Mouse (Mus musculus): ENCODE measurements around the gene Lrrc58. TPM values are rescaled to one million over a fixed set of nuclear protein-coding genes. Genes with fewer than 3 reads are reported as not detected.

The Lrrc58 gene
- polyA plus RNA-seq (2014; fragmentation: Nextera tagmentation; extraction: Ambion mirVana), result 49.8 and 53.1 TPM in 2 replicates

DNA sequence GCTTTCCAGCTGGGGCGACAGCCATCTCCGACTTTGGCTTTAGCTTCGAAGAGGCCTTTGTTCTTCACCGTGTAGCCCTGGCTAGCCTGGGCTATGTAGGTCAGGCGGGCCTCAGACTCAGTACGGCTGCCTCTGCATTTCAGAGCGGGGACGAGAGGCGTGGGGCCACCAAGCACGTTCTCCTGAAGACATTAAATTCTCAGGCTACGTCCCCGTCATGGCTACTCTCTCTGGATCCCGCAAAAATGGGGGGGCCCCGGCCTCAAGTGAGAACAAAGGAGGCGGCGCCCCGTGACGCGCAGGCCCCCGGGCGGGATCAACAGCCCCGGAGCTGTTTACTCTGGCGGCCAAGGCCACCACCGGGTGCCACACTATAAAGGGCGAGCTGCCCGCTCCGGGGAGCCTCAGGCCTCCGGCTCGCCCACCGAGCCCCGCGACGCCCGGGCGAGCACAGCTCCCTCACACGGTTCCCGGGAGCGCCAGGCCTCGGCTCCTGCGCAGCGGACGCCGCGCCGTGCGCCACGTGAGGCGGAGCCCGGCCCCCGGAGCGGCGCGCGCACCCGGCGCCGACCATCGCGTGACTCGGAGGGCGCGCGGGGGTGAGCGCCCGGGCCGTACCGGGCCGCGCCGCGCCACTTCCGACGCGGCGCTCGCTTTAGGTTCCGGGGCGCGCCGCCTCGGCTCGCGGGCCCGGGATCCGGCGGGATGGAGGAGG, at the start of gene Lrrc58:
Gene Lrrc58 (plus strand): TSS at position 599 of the 715 bp plus-strand sequence.
- DNase-seq (ENCODE audit: low spot score, missing footprints) (peak; percentile 97), ATAC-seq (ENCODE audit: low FRiP score) (peak; percentile 93)
- Histone ChIP-seq H3K27me3 (ENCODE audit: control insufficient read depth, insufficient read depth, low read length) (no peaks in the 10 kb centered on the region), H3K4me3 (ENCODE audit: low read depth, low read length) (peak within 1 kb of the TSS; percentile 92), H3K4me2 (peak within 1 kb of the TSS; percentile 75), H3K4me1 (ENCODE audit: control insufficient read depth, insufficient read depth, low read length) (peaks cover 16% of the 10 kb centered on the region; the same call in 1 of the 2 replicates), H3K9ac (ENCODE audit: low read length) (peak within 1 kb of the TSS; percentile 99), H3K9me3 (ENCODE audit: control insufficient read depth, low read length) (no peaks in the 10 kb centered on the region), H3K27ac (ENCODE audit: low read depth, low read length) (peak within 1 kb of the TSS; percentile 98), H3K36me3 (ENCODE audit: control insufficient read depth, insufficient read depth, low read length) (no peaks in the 10 kb centered on the region)
- under 1% methylated on average over 81 of the region's 86 CpGs for WGBS

DNA sequence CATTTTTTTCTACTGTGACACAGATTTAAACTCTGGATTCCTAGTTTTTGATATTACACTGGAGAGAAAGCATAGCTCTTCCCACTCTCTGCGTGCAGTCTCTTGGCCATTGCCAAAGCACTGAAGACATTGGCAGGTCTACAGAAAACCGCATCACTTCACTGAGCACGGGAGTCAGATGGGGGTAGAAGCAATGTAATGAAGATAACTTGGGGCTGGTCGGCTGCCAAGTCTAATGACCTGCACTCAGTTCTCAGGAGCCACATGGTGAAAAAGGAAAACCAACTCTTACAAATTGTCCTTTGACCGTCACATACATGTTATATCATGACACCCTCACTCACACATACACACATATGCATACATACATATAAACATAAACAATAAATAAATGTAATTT, 44.2 kb upstream of the Lrrc58 start:
- no peaks in the 10 kb centered on the region for H3K4me1 ChIP-seq (ENCODE audit: control insufficient read depth, insufficient read depth, low read length)
- peak; percentile 19 for DNase-seq (ENCODE audit: low spot score, missing footprints)
- no peak overlapping the region for H3K27ac ChIP-seq (ENCODE audit: low read depth, low read length)
- no peaks in the 10 kb centered on the region for H3K27me3 ChIP-seq (ENCODE audit: control insufficient read depth, insufficient read depth, low read length)
- no peak overlapping the region for H3K9ac ChIP-seq (ENCODE audit: low read length)
- no peaks in the 10 kb centered on the region for H3K9me3 ChIP-seq (ENCODE audit: control insufficient read depth, low read length)
- H3K4me2 ChIP-seq, result no peak overlapping the region
- peaks cover 35% of the 10 kb centered on the region for H3K36me3 ChIP-seq (ENCODE audit: control insufficient read depth, insufficient read depth, low read length)
- H3K4me3 ChIP-seq (ENCODE audit: low read depth, low read length), result no peak overlapping the region
- 91% methylated on average over 5 of the region's 5 CpGs for WGBS
- ATAC-seq (ENCODE audit: low FRiP score), result no peak

DNA sequence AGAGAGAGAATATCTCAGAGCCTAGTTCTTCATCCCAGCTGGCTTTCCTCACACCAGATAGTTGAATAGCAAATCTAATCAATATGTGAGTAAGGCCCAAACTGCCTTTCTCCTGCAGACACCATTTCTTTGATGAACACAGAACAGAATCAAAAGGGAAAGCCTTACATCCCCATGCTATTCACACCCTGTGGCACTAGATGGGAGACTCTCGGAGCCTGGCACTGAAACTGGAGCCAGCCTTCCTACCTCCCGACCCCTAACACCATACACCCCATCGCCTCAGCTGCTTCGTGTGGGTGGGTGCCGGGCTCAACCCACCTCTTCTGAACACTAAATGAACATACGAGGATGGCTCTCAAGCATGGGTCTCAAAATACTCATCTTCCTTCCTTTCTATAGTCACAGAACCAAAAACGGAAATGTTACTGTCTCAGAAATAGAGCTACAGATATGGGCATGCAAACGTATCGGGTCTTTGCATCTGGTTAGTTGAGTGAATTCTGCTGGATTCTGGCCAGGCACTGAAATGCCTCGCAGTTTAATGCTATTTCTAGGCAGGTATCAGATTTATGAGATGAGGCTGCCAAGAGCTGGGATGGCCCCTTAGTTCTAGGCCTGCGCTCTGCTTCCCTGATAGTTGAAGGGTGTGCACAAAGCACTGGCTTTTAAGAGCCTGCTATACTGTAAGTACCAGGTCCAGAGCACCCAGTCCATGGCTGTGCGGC, 43.2 kb upstream of the Lrrc58 start:
- Histone ChIP-seq H3K36me3 (ENCODE audit: control insufficient read depth, insufficient read depth, low read length) (peaks cover 38% of the 10 kb centered on the region), H3K4me3 (ENCODE audit: low read depth, low read length) (no peak overlapping the region)
- WGBS, result 96% methylated on average over 12 of the region's 12 CpGs

DNA sequence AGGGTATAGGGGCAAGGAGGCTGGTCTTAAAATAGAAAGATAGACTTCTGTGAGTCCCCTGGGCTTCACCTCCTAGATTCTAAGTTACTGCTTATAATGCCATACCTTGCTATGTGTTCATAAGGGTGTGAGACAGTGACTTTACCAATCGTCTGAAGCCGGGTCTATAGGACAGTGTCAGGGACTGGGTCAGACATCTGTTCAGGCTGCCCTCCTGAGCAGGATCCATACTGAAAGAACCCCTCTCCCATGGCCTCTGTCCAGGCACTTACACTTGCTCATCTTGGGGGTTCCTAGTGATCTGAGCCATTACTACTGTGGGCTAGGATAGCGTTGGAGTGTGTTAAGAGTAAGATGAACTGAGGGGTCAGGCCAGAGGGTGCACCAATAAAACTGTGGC, 41.9 kb upstream of the Lrrc58 start:
- no peaks in the 10 kb centered on the region for H3K27me3 ChIP-seq (ENCODE audit: control insufficient read depth, insufficient read depth, low read length)
- DNase-seq (ENCODE audit: low spot score, missing footprints) (peak; percentile 49), ATAC-seq (ENCODE audit: low FRiP score) (no peak)
- H3K4me1 ChIP-seq (ENCODE audit: control insufficient read depth, insufficient read depth, low read length), result no peaks in the 10 kb centered on the region
- no peak overlapping the region for H3K27ac ChIP-seq (ENCODE audit: low read depth, low read length)
- H3K9me3 ChIP-seq (ENCODE audit: control insufficient read depth, low read length), result no peaks in the 10 kb centered on the region
- peaks cover 36% of the 10 kb centered on the region for H3K36me3 ChIP-seq (ENCODE audit: control insufficient read depth, insufficient read depth, low read length)
- H3K9ac ChIP-seq (ENCODE audit: low read length), result no peak overlapping the region
- H3K4me3 ChIP-seq (ENCODE audit: low read depth, low read length), result no peak overlapping the region
- WGBS, result 95% methylated on average over 3 of the region's 3 CpGs
- no peak overlapping the region for H3K4me2 ChIP-seq

More for the DNA sequence above, 43.2 kb upstream of the Lrrc58 start:
- no peak overlapping the region for H3K4me2 ChIP-seq
- no peak overlapping the region for H3K27ac ChIP-seq (ENCODE audit: low read depth, low read length)
- no peaks in the 10 kb centered on the region for H3K9me3 ChIP-seq (ENCODE audit: control insufficient read depth, low read length)
- DNase-seq (ENCODE audit: low spot score, missing footprints) (no peak), ATAC-seq (ENCODE audit: low FRiP score) (no peak)
- H3K4me1 ChIP-seq (ENCODE audit: control insufficient read depth, insufficient read depth, low read length), result no peaks in the 10 kb centered on the region
- no peaks in the 10 kb centered on the region for H3K27me3 ChIP-seq (ENCODE audit: control insufficient read depth, insufficient read depth, low read length)
- no peak overlapping the region for H3K9ac ChIP-seq (ENCODE audit: low read length)

DNA sequence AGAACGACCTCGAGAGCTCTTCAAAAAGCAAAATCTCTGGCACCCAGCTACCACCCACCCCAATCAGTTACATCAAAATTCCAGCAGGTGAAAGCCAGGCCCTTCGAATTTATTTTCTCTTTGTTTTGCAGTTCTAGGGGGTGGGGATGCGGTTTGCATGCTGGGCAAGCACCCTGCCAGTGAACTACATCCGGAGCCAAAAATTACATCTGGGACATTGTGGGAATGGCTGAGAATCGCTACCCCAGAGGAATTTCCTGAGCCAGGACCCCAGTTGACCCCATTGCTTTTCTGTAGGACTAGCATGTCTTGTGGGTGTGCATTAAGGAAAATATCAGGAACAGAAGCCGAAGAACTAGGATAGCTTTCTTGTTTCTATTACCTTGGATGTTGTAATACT, 37.1 kb upstream of the Lrrc58 start:
- Histone ChIP-seq H3K4me2 (no peak overlapping the region), H3K9me3 (ENCODE audit: control insufficient read depth, low read length) (no peaks in the 10 kb centered on the region), H3K9ac (ENCODE audit: low read length) (no peak overlapping the region), H3K4me1 (ENCODE audit: control insufficient read depth, insufficient read depth, low read length) (no peaks in the 10 kb centered on the region), H3K36me3 (ENCODE audit: control insufficient read depth, insufficient read depth, low read length) (peaks cover 21% of the 10 kb centered on the region), H3K27ac (ENCODE audit: low read depth, low read length) (no peak overlapping the region), H3K27me3 (ENCODE audit: control insufficient read depth, insufficient read depth, low read length) (no peaks in the 10 kb centered on the region), H3K4me3 (ENCODE audit: low read depth, low read length) (no peak overlapping the region)
- no peak for ATAC-seq (ENCODE audit: low FRiP score)
- 84% methylated on average over 7 of the region's 7 CpGs for WGBS
- peak; percentile 28 for DNase-seq (ENCODE audit: low spot score, missing footprints)

DNA sequence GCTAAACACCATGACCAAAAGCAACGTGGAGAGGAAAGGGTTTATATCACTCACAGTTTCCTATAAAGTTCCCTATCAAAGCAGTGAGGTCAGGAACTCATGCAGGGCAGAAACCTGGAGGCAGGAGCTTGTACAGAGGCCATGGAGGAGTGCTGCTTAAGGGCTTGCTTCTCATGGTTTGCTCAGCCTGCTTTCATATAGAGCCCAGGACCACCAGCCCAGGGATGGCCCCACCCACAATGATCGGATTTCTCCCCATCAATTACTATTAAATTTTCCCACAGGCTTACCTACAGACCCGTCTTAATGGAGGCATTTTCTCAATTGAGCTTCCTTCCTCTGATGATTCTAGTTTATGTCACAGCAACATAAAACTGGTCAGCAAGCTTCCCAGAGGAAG, 30.6 kb upstream of the Lrrc58 start:
- Histone ChIP-seq H3K36me3 (ENCODE audit: control insufficient read depth, insufficient read depth, low read length) (peaks cover 7% of the 10 kb centered on the region; the same call in 1 of the 2 replicates), H3K9me3 (ENCODE audit: control insufficient read depth, low read length) (no peaks in the 10 kb centered on the region), H3K4me2 (no peak overlapping the region), H3K4me1 (ENCODE audit: control insufficient read depth, insufficient read depth, low read length) (no peaks in the 10 kb centered on the region), H3K9ac (ENCODE audit: low read length) (no peak overlapping the region), H3K27me3 (ENCODE audit: control insufficient read depth, insufficient read depth, low read length) (no peaks in the 10 kb centered on the region), H3K27ac (ENCODE audit: low read depth, low read length) (no peak overlapping the region), H3K4me3 (ENCODE audit: low read depth, low read length) (no peak overlapping the region)
- ATAC-seq (ENCODE audit: low FRiP score) (no peak), DNase-seq (ENCODE audit: low spot score, missing footprints) (peak; percentile 75)
- WGBS, result 85% methylated on average over 3 of the region's 3 CpGs

DNA sequence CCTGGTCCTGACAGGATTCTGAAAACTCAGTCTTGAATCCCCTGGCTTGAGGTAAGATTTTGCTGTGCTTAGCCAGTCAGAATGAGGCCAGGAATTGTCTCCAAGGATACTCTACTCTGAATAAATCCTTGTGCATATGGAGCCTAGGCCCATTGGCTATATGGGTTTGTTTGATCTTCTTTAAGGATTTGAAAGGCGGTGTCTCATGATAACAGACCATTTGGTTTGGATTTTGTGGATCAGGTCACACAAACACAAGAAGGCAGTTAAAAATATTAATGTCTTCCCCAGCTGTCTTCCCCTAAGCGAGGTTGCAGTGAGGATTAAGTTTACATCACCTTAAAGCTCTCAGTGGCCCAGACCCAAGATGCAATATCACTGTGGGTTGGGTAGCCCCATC, 25.8 kb upstream of the Lrrc58 start:
- no peak overlapping the region for H3K9ac ChIP-seq (ENCODE audit: low read length)
- no peaks in the 10 kb centered on the region for H3K27me3 ChIP-seq (ENCODE audit: control insufficient read depth, insufficient read depth, low read length)
- no peaks in the 10 kb centered on the region for H3K4me1 ChIP-seq (ENCODE audit: control insufficient read depth, insufficient read depth, low read length)
- H3K27ac ChIP-seq (ENCODE audit: low read depth, low read length), result no peak overlapping the region
- no peak overlapping the region for H3K4me3 ChIP-seq (ENCODE audit: low read depth, low read length)
- no peak overlapping the region for H3K4me2 ChIP-seq
- no peaks in the 10 kb centered on the region for H3K9me3 ChIP-seq (ENCODE audit: control insufficient read depth, low read length)
- 83% methylated on average over 2 of the region's 2 CpGs for WGBS
- H3K36me3 ChIP-seq (ENCODE audit: control insufficient read depth, insufficient read depth, low read length), result no peaks in the 10 kb centered on the region
- ATAC-seq (ENCODE audit: low FRiP score), result no peak
- no peak for DNase-seq (ENCODE audit: low spot score, missing footprints)

DNA sequence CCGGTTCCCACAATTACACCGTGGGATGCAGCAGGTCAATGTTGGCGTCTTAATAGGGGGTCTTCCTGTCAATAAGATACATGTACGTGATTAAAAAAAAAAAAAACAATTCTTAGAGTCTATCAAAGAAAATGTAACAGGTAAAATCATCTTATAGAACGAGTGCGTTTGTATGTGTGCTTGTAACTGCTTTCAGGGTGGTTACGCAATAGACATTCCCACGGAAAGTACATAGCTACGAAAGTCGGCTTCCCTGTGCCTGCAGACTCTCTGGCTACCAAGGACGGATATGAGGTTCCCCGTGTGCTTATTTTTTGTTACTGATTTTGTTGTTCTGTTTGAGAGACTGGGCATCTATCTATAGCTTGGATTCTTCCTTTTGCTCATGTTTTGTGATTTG, 24.4 kb upstream of the Lrrc58 start:
- H3K27ac ChIP-seq (ENCODE audit: low read depth, low read length), result no peak overlapping the region
- DNase-seq (ENCODE audit: low spot score, missing footprints) (peak; percentile 26), ATAC-seq (ENCODE audit: low FRiP score) (no peak)
- H3K4me2 ChIP-seq, result no peak overlapping the region
- no peaks in the 10 kb centered on the region for H3K27me3 ChIP-seq (ENCODE audit: control insufficient read depth, insufficient read depth, low read length)
- no peaks in the 10 kb centered on the region for H3K4me1 ChIP-seq (ENCODE audit: control insufficient read depth, insufficient read depth, low read length)
- no peak overlapping the region for H3K9ac ChIP-seq (ENCODE audit: low read length)
- H3K4me3 ChIP-seq (ENCODE audit: low read depth, low read length), result no peak overlapping the region
- no peaks in the 10 kb centered on the region for H3K36me3 ChIP-seq (ENCODE audit: control insufficient read depth, insufficient read depth, low read length)
- no peaks in the 10 kb centered on the region for H3K9me3 ChIP-seq (ENCODE audit: control insufficient read depth, low read length)
- 93% methylated on average over 12 of the region's 12 CpGs for WGBS

DNA sequence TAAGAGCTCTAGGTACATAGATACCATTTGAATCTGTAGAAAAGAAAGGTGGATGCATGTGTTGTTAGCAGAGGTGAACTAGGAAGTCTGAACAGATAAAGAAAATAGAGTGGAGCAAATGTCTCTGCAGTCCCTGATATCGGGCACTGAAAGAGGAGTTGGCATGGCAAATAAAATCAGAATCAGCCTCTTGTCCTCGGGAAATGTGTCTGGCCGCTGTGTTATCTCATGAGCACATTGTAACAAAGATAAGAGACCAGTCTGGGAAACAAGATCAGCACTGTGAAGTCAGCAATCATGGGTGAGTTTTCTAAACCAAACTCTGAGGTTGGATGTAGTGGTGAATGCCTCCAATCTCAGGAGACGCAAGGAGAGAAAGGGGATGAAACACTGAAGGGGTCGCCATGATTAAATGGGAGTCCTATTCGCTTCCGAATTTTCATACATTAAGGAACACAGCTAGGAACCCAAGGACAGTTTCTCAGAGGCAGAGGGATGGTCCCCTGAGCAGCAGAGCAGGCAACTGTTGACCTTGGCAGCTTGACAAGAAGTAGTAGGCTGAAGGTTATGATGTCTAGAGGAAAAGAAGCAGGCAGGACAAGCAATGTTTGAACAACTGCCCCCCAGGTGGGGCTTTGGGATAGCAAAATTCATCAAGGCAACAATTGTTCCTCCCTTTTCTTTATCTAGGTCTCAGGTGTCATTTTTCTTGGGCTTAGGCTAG, 22.8 kb upstream of the Lrrc58 start:
- Histone ChIP-seq H3K9ac (ENCODE audit: low read length) (no peak overlapping the region), H3K27ac (ENCODE audit: low read depth, low read length) (no peak overlapping the region), H3K27me3 (ENCODE audit: control insufficient read depth, insufficient read depth, low read length) (no peaks in the 10 kb centered on the region), H3K4me1 (ENCODE audit: control insufficient read depth, insufficient read depth, low read length) (no peaks in the 10 kb centered on the region), H3K4me3 (ENCODE audit: low read depth, low read length) (no peak overlapping the region), H3K36me3 (ENCODE audit: control insufficient read depth, insufficient read depth, low read length) (no peaks in the 10 kb centered on the region), H3K4me2 (no peak overlapping the region), H3K9me3 (ENCODE audit: control insufficient read depth, low read length) (no peaks in the 10 kb centered on the region)
- WGBS, result 87% methylated on average over 7 of the region's 7 CpGs
- no peak for ATAC-seq (ENCODE audit: low FRiP score)
- peak; percentile 72 for DNase-seq (ENCODE audit: low spot score, missing footprints)

Data from midbrain, embryonic 11.5 days (tissue).